Mouse (Mus musculus) liver, adult 2 months (tissue): ENCODE measurements around the gene Ccdc81. TPM values are rescaled to one million over a fixed set of nuclear protein-coding genes. Genes with fewer than 3 reads are reported as not detected.

Source experiments
- DNase-seq: peaks from one replicate; pipeline ENCODE4 v3.0.0-alpha.2; 2011; ENCODE audit warnings: low read depth, low spot score; ENCODE audit errors: extremely low read depth
- H3K27ac ChIP-seq: fragments of 200-500 bp; replicated peaks from 2 replicates; pipeline ENCODE4 v1.5.1; 2012; ENCODE audit warnings: low read depth, mild to moderate bottlenecking, control low read depth, inconsistent platforms, low read length; ENCODE audit not compliant: insufficient read depth
- H3K27me3 ChIP-seq: fragments of 200-500 bp; 2 replicates; pipeline ENCODE4 v1.6.1; 2012; ENCODE audit warnings: mild to moderate bottlenecking, moderate library complexity, low read length, inconsistent platforms; ENCODE audit not compliant: control insufficient read depth, insufficient read depth
- H3K36me3 ChIP-seq: fragments of 200-500 bp; 2 replicates; pipeline ENCODE4 v1.6.1; 2012; ENCODE audit warnings: low read length, inconsistent platforms; ENCODE audit not compliant: control insufficient read depth, insufficient read depth
- H3K4me1 ChIP-seq: fragments of 200-500 bp; 2 replicates; pipeline ENCODE4 v1.6.1; 2011; ENCODE audit warnings: low read length; ENCODE audit not compliant: control insufficient read depth, insufficient read depth
- H3K4me3 ChIP-seq: fragments of 200-500 bp; 2 replicates; pipeline ENCODE4 v1.5.1; 2011; ENCODE audit warnings: low read depth, mild to moderate bottlenecking, control low read depth, low read length, moderate library complexity; ENCODE audit not compliant: insufficient read depth
- H3K79me2 ChIP-seq: fragments of 200-500 bp; 2 replicates; pipeline ENCODE4 v1.6.1; 2012; ENCODE audit warnings: inconsistent platforms, mild to moderate bottlenecking, low read length, moderate library complexity; ENCODE audit not compliant: control insufficient read depth, insufficient read depth
- H3K9ac ChIP-seq: fragments of 200-500 bp; 2 replicates; pipeline ENCODE4 v1.6.1; 2012; ENCODE audit warnings: low read depth, mild to moderate bottlenecking, control low read depth, inconsistent platforms, low read length
- CTCF ChIP-seq: fragments of 200-500 bp; IDR thresholded peaks from 2 replicates; pipeline ENCODE4 v1.5.1; 2011; ENCODE audit warnings: low read depth, low read length, control low read depth
- POLR2A ChIP-seq: fragments of 200-500 bp; IDR thresholded peaks from 2 replicates; pipeline ENCODE4 v1.6.1; 2011; ENCODE audit warnings: low read length, control low read depth; ENCODE audit not compliant: insufficient read depth; ENCODE audit errors: extremely low read depth
- WGBS: fragments of 180-500 bp; shearing (Covaris S2); methylation state at CpG from one replicate; pipeline ENCODE4 v1.1.7; 2018; 5-methylcytosine and 5-hydroxymethylcytosine counted together
- polyA plus RNA-seq: library from polyadenylated mRNA; depleted of rRNA; stranded (reverse); fragments of >200 nt; gene quantifications from 2 replicates; pipeline ENCODE4 v1.2.3, GENCODE M21; 2012
- total RNA-seq: library from RNA; depleted of rRNA; stranded (reverse); fragments of >200 nt; gene quantifications from 2 replicates; pipeline ENCODE4 v1.2.3, GENCODE M21; 2014

The Ccdc81 gene
- total and polyA plus RNA-seq, 2 experiments: not detected

- Histone ChIP-seq H3K4me1 (no peaks in the 10 kb centered on the region), H3K36me3 (no peaks in the 10 kb centered on the region), H3K9ac (no peak overlapping the region), H3K27ac (no peak overlapping the region), H3K27me3 (no peaks in the 10 kb centered on the region), H3K79me2 (no peaks in the 10 kb centered on the region), H3K4me3 (no peak overlapping the region)
- WGBS: 72% methylated on average over 3 of the region's 3 CpGs
- no peak for DNase-seq
- TF ChIP-seq CTCF (no peak), POLR2A (no peak)
Measured at GRCm38 (mm10) chr7:89884551-89884950, 18.9 kb downstream of the Ccdc81 start.

- TF ChIP-seq CTCF (no peak), POLR2A (no peak)
- DNase-seq: no peak
- Histone ChIP-seq H3K27ac (no peak overlapping the region), H3K9ac (no peak overlapping the region), H3K27me3 (no peaks in the 10 kb centered on the region), H3K36me3 (no peaks in the 10 kb centered on the region), H3K79me2 (no peaks in the 10 kb centered on the region), H3K4me1 (no peaks in the 10 kb centered on the region), H3K4me3 (no peak overlapping the region)
- WGBS: 86% methylated on average over 1 of the region's 1 CpGs
Measured at GRCm38 (mm10) chr7:89879686-89880085, 23.7 kb downstream of the Ccdc81 start.

- Histone ChIP-seq H3K27ac (no peak overlapping the region), H3K4me1 (no peaks in the 10 kb centered on the region), H3K27me3 (no peaks in the 10 kb centered on the region), H3K79me2 (no peaks in the 10 kb centered on the region), H3K36me3 (no peaks in the 10 kb centered on the region), H3K4me3 (no peak overlapping the region), H3K9ac (no peak overlapping the region)
- TF ChIP-seq POLR2A: no peak
- TF ChIP-seq CTCF: no peak
- 60% methylated on average over 5 of the region's 5 CpGs for WGBS
- no peak for DNase-seq
Measured at GRCm38 (mm10) chr7:89867221-89867620, 36.2 kb downstream of the Ccdc81 start.

GRCm38 (mm10) chr7:89864769-89865168 lies 38.7 kb downstream of the Ccdc81 start:
- WGBS: 89% methylated on average over 1 of the region's 1 CpGs
- no peaks in the 10 kb centered on the region for H3K27me3 ChIP-seq
- no peaks in the 10 kb centered on the region for H3K4me1 ChIP-seq
- DNase-seq: no peak
- no peak overlapping the region for H3K27ac ChIP-seq
- no peak for TF ChIP-seq CTCF
- TF ChIP-seq POLR2A: no peak
- no peak overlapping the region for H3K4me3 ChIP-seq
- H3K79me2 ChIP-seq: no peaks in the 10 kb centered on the region
- no peak overlapping the region for H3K9ac ChIP-seq
- no peaks in the 10 kb centered on the region for H3K36me3 ChIP-seq

GRCm38 (mm10) chr7:89856440-89857217 lies 46.8 kb downstream of the Ccdc81 start:
- no peaks in the 10 kb centered on the region for H3K36me3 ChIP-seq
- no peaks in the 10 kb centered on the region for H3K4me1 ChIP-seq
- H3K79me2 ChIP-seq: no peaks in the 10 kb centered on the region
- WGBS: 72% methylated on average over 17 of the region's 17 CpGs
- H3K4me3 ChIP-seq: no peak overlapping the region
- no peak for DNase-seq
- H3K9ac ChIP-seq: no peak overlapping the region
- TF ChIP-seq CTCF (no peak), POLR2A (no peak)
- no peak overlapping the region for H3K27ac ChIP-seq
- no peaks in the 10 kb centered on the region for H3K27me3 ChIP-seq

GRCm38 (mm10) chr7:89855196-89855595 lies 48.2 kb downstream of the Ccdc81 start:
- Histone ChIP-seq H3K27ac (no peak overlapping the region), H3K9ac (no peak overlapping the region), H3K79me2 (no peaks in the 10 kb centered on the region), H3K4me3 (no peak overlapping the region), H3K27me3 (no peaks in the 10 kb centered on the region), H3K36me3 (no peaks in the 10 kb centered on the region), H3K4me1 (no peaks in the 10 kb centered on the region)
- TF ChIP-seq POLR2A (no peak), CTCF (no peak)
- 54% methylated on average over 1 of the region's 1 CpGs for WGBS
- no peak for DNase-seq
